Mouse (Mus musculus) liver, postnatal 0 days (tissue): ENCODE measurements around the gene Fam241a. TPM values are rescaled to one million over a fixed set of nuclear protein-coding genes. Genes with fewer than 3 reads are reported as not detected.

Source experiments
- ATAC-seq: fragments of 200-750 bp; cut with Nextera tagmentation; 2 replicates; pipeline ENCODE4 v1.8.0; 2017; ENCODE audit warnings: mild to moderate bottlenecking, moderate library complexity
- DNase-seq: peaks from one replicate; pipeline ENCODE4 v3.0.0-alpha.2; 2016
- H3K27ac ChIP-seq: fragments of 300-500 bp; sonication (generic); 2 replicates; pipeline ENCODE4 v1.5.1; 2014; ENCODE audit warnings: antibody characterized with exemption, moderate library complexity, mild to moderate bottlenecking, low read depth
- H3K27me3 ChIP-seq: fragments of 300-500 bp; sonication (generic); 2 replicates; pipeline ENCODE4 v1.6.1; 2014; ENCODE audit warnings: low read length, control low read depth, mixed read lengths; ENCODE audit not compliant: insufficient read depth
- H3K36me3 ChIP-seq: fragments of 300-500 bp; sonication (generic); replicated peaks from 2 replicates; pipeline ENCODE4 v1.6.1; 2014; ENCODE audit warnings: mild to moderate bottlenecking, control low read depth, low read length, moderate library complexity, mixed read lengths; ENCODE audit not compliant: insufficient read depth
- H3K4me1 ChIP-seq: fragments of 300-500 bp; sonication (generic); 2 replicates; pipeline ENCODE4 v1.6.1; 2014; ENCODE audit warnings: antibody characterized with exemption, mild to moderate bottlenecking, control low read depth; ENCODE audit not compliant: insufficient read depth
- H3K4me2 ChIP-seq: fragments of 300-500 bp; sonication (generic); 2 replicates; pipeline ENCODE4 v1.6.1; 2014; ENCODE audit warnings: low read depth, mild to moderate bottlenecking, low read length, moderate library complexity, mixed read lengths
- H3K4me3 ChIP-seq: fragments of 300-500 bp; sonication (generic); 2 replicates; pipeline ENCODE4 v1.5.1; 2014; ENCODE audit warnings: low read depth, low read length
- H3K9ac ChIP-seq: fragments of 300-500 bp; sonication (generic); replicated peaks from 2 replicates; pipeline ENCODE4 v1.6.1; 2014; ENCODE audit warnings: mild to moderate bottlenecking, moderate library complexity
- H3K9me3 ChIP-seq: fragments of 300-500 bp; sonication (generic); 2 replicates; pipeline ENCODE4 v1.6.1; 2016; ENCODE audit warnings: mild to moderate bottlenecking, control low read depth, low read length, mixed read lengths
- CTCF ChIP-seq: sonication (generic); IDR thresholded peaks from 2 replicates; pipeline ENCODE4 v1.5.1; 2016; ENCODE audit warnings: antibody characterized with exemption, low read depth
- EP300 ChIP-seq: IDR thresholded peaks from 2 replicates; pipeline ENCODE4 v1.6.1; 2016; ENCODE audit warnings: antibody characterized with exemption, low read depth, mild to moderate bottlenecking
- WGBS: fragments of 180-500 bp; shearing (Covaris S2); extraction: QIAGEN DNeasy Blood & Tissue Kit; methylation state at CpG from one replicate; pipeline ENCODE4 v1.1.7; 2014; ENCODE audit not compliant: insufficient replicate concordance; 5-methylcytosine and 5-hydroxymethylcytosine counted together
- polyA plus RNA-seq: library from polyadenylated mRNA; unstranded; fragments of >200 nt; fragmentation: Nextera tagmentation; extraction: Ambion mirVana; gene quantifications from 2 replicates; pipeline ENCODE4 v1.2.1, GENCODE M21; 2015

Gene Fam241a
- polyA plus RNA-seq, 1 experiment from 2014 or later = 25.5 TPM

DNA sequence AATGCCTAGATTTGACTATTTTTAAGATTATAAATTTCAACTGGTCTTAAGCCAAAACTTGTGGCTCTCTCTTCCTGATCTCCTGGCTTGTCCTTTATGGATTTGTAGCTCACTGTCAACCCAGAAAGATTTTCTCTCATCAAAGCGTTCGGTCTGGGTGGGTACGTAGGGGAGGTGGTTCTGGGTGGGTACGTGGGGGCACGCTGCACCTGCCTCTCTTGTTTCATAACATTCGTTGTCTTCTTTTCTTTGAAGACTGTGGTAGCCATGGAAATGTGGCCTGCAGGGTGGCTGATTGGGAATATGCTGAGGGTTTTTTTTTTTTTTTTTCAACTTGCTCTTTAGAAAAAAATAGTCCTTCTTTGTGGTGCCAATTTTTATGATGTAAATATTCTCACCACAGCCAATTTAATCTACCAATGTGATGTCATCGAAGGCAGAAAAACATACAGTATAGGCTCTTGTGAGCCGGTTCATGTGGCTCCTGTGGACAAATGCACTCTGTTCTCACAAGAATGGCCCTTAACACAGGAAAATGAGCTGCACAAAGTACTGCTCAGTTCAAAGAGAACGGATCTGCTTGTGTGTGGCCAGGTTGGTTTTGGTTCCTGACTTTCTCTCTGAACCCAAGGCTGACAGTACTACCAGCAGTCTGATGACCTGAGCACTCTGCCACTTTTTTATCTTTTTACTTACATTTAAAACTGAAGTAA is 27.9 kb downstream of the Fam241a start:
- H3K4me2 ChIP-seq = no peak overlapping the region
- TF ChIP-seq CTCF (no peak), EP300 (no peak)
- no peak overlapping the region for H3K4me3 ChIP-seq
- no peaks in the 10 kb centered on the region for H3K9me3 ChIP-seq
- H3K4me1 ChIP-seq = no peaks in the 10 kb centered on the region; the same call in 1 of the 2 replicates
- WGBS = 92% methylated on average over 9 of the region's 9 CpGs
- ATAC-seq (no peak), DNase-seq (no peak)
- no peak overlapping the region for H3K27ac ChIP-seq
- peaks cover 23% of the 10 kb centered on the region for H3K36me3 ChIP-seq
- no peak overlapping the region for H3K9ac ChIP-seq
- H3K27me3 ChIP-seq = no peaks in the 10 kb centered on the region

DNA sequence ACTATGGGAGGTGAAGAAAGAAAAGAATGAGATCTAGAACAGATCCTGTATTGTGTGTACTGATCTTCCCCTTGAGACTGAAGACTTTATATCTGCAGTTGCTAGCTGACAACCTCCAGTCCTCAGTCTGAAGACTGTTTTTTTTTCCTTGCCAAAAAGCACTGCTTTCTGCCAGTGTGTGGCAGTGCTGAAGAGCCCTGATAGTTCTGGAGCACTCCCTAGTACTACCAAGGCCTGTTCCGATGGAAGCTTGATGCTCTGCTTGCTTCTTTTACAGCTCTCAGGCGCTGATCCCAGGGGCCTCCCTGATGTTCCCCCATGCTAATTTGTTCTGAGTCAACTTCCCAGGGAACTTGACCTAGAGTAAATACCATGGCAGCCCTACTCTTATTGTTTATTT is 31.9 kb downstream of the Fam241a start:
- H3K27me3 ChIP-seq = no peaks in the 10 kb centered on the region
- no peak overlapping the region for H3K9ac ChIP-seq
- H3K27ac ChIP-seq = no peak overlapping the region
- WGBS = 56% methylated on average over 2 of the region's 2 CpGs
- no peaks in the 10 kb centered on the region; the same call in 1 of the 2 replicates for H3K4me1 ChIP-seq
- no peak overlapping the region for H3K4me2 ChIP-seq
- H3K4me3 ChIP-seq = no peak overlapping the region
- TF ChIP-seq CTCF = 0 out of 2 replicates have a peak, but pooled peaks have one; percentile 12
- TF ChIP-seq EP300 = no peak
- DNase-seq = no peak
- peak; percentile 21; the same call in 1 of the 2 replicates for ATAC-seq
- H3K9me3 ChIP-seq = no peaks in the 10 kb centered on the region
- peaks cover 5% of the 10 kb centered on the region; the same call in 1 of the 2 replicates for H3K36me3 ChIP-seq

DNA sequence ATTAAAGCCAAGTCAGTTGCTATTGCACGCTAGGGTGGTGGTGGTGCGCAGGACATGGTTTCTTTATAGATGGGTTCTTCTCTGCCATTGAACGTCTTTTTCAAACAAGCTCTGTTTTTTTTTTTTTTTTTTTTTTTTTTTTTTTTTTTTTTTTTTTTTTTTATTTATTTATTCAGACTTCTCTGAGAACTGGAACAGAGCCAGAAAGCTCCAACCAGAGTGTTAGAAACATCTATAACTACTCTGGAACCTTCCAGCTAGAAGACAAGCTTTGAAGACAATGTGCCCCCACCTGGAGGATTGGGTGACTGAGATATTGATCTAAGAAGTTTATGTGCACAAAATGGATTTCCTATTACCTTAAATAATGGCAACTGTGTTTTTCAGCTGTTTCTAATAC is 32.6 kb downstream of the Fam241a start:
- no peak overlapping the region for H3K4me2 ChIP-seq
- no peaks in the 10 kb centered on the region for H3K9me3 ChIP-seq
- H3K36me3 ChIP-seq = no peaks in the 10 kb centered on the region
- WGBS = 74% methylated on average over 3 of the region's 3 CpGs
- no peaks in the 10 kb centered on the region for H3K27me3 ChIP-seq
- DNase-seq (no peak), ATAC-seq (no peak)
- no peak overlapping the region for H3K4me3 ChIP-seq
- H3K27ac ChIP-seq = no peak overlapping the region
- TF ChIP-seq EP300 = no peak
- TF ChIP-seq CTCF = no peak
- no peak overlapping the region for H3K9ac ChIP-seq
- no peaks in the 10 kb centered on the region; the same call in 1 of the 2 replicates for H3K4me1 ChIP-seq

DNA sequence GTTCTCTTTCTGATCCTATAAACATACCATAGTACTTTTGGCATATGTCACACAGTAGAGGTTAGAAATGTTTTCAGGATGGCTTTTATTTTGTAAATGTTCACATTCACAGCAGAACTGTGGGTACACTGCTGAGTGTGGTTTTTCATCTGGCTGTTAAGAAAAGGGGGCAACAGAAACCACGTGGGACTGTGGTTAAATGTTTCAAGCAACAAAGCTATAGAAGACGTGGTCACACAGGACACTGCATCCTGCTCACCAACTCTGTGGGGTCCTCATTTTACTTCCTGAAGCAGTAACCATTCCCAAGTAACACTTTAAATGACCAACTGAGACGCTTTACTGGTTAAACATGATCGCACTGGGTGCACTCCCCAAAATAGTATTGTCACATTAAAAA is 33.6 kb downstream of the Fam241a start:
- no peak overlapping the region for H3K9ac ChIP-seq
- DNase-seq (no peak), ATAC-seq (no peak)
- WGBS = 50% methylated on average over 4 of the region's 4 CpGs
- no peaks in the 10 kb centered on the region for H3K36me3 ChIP-seq
- H3K9me3 ChIP-seq = no peaks in the 10 kb centered on the region
- no peak overlapping the region for H3K4me2 ChIP-seq
- H3K27me3 ChIP-seq = no peaks in the 10 kb centered on the region
- no peak for TF ChIP-seq EP300
- TF ChIP-seq CTCF = no peak
- H3K4me3 ChIP-seq = no peak overlapping the region
- H3K4me1 ChIP-seq = no peaks in the 10 kb centered on the region; the same call in 1 of the 2 replicates
- no peak overlapping the region for H3K27ac ChIP-seq

DNA sequence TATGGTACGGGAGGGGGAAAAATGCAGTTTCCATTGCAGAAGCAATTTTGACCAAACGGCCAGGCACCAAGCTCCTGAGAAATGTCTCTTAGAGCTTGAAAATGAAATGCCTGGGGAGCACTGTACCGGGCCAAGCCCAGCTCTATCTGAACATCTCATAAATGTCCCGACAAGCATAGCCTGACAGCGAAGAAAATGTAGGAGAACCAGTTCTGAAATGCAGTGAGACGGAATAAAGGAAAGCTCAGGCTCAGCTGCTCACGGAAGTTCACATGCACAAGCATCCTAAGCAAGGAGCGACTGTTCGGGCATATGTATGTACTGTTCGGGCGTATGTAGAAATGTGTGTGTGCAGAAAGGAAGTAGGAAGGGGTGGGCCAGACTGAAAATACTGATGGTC is 34.8 kb downstream of the Fam241a start:
- Histone ChIP-seq H3K9ac (no peak overlapping the region), H3K4me3 (no peak overlapping the region), H3K36me3 (no peaks in the 10 kb centered on the region), H3K4me2 (no peak overlapping the region), H3K4me1 (no peaks in the 10 kb centered on the region; the same call in 1 of the 2 replicates), H3K27ac (no peak overlapping the region), H3K9me3 (no peaks in the 10 kb centered on the region), H3K27me3 (no peaks in the 10 kb centered on the region)
- WGBS = 88% methylated on average over 11 of the region's 11 CpGs
- TF ChIP-seq CTCF (no peak), EP300 (no peak)
- ATAC-seq = no peak
- no peak for DNase-seq

DNA sequence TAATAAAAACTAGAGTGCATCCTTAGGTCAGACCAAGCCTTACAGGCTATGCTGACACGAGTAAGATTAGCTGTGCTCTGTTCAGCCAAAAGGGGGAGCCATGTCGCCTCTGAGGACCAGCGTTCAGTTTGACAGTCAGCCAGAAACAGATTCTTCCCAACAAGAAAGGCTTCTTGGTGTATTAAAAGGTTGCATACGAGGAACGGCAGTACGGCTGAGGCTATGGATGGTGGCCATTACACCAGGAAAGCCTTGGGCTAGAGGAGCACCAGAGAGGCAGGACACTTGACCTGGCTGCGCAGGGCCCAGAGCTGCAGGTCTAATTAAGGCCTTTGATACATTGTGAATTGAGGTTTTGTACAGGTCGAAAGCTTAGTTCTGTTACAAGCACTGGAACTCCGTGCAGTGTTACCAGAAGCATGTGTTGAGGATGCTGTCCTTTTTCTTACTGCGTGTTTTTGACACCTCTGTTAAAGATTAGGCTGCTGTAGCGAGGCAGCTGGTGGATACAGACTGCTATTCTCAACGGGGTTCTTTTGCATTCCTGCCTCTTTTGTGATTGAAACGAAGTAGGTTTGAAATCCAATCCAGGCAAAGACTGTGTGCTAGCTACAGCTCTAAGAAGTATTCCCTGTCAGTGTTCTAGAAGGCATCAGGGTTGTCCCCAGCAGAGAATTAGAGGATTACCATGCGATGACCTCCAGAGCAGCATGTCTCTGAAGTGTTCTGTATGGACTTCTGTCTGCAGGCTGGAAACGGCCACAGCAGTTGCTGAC is 42.5 kb downstream of the Fam241a start:
- no peaks in the 10 kb centered on the region for H3K36me3 ChIP-seq
- 44% methylated on average over 15 of the region's 15 CpGs for WGBS
- H3K9ac ChIP-seq = no peak overlapping the region

More for the DNA sequence above, 42.5 kb downstream of the Fam241a start:
- Histone ChIP-seq H3K4me1 (peaks cover 3% of the 10 kb centered on the region; the same call in 1 of the 2 replicates), H3K4me2 (no peak overlapping the region), H3K4me3 (no peak overlapping the region), H3K27ac (no peak overlapping the region), H3K27me3 (no peaks in the 10 kb centered on the region), H3K9me3 (no peaks in the 10 kb centered on the region)
- peak; percentile 79 for ATAC-seq
- DNase-seq = peak; percentile 77
- TF ChIP-seq EP300 = no peak
- TF ChIP-seq CTCF = peak; percentile 94
